Mouse (Mus musculus) midbrain, embryonic 12.5 days (tissue): ENCODE measurements around the gene Slc25a36. TPM values are rescaled to one million over a fixed set of nuclear protein-coding genes. Genes with fewer than 3 reads are reported as not detected.

ENCODE experiments used
- ATAC-seq: fragments of 200-750 bp; cut with Nextera tagmentation; 2 replicates; pipeline ENCODE4 v1.8.0; 2017; ENCODE audit warnings: low read depth, moderate TSS enrichment, moderate library complexity; ENCODE audit not compliant: low FRiP score
- H3K27ac ChIP-seq: fragments of 300-500 bp; sonication (generic); replicated peaks from 2 replicates; pipeline ENCODE4 v1.5.1; 2016; ENCODE audit warnings: mild to moderate bottlenecking
- H3K27me3 ChIP-seq: fragments of 300-500 bp; sonication (generic); 2 replicates; pipeline ENCODE4 v1.6.1; 2016; ENCODE audit warnings: mild to moderate bottlenecking
- H3K36me3 ChIP-seq: fragments of 300-500 bp; sonication (generic); 2 replicates; pipeline ENCODE4 v1.6.1; 2016
- H3K4me1 ChIP-seq: fragments of 300-500 bp; sonication (generic); 2 replicates; pipeline ENCODE4 v1.6.1; 2016
- H3K4me2 ChIP-seq: fragments of 300-500 bp; sonication (generic); replicated peaks from 2 replicates; pipeline ENCODE4 v1.6.1; 2016; ENCODE audit warnings: mild to moderate bottlenecking, moderate library complexity
- H3K4me3 ChIP-seq: fragments of 300-500 bp; sonication (generic); 2 replicates; pipeline ENCODE4 v1.5.1; 2016; ENCODE audit warnings: mild to moderate bottlenecking
- H3K9ac ChIP-seq: fragments of 300-500 bp; sonication (generic); replicated peaks from 2 replicates; pipeline ENCODE4 v1.6.1; 2016; ENCODE audit warnings: mild to moderate bottlenecking, moderate library complexity
- H3K9me3 ChIP-seq: fragments of 300-500 bp; sonication (generic); 2 replicates; pipeline ENCODE4 v1.6.1; 2016; ENCODE audit warnings: mild to moderate bottlenecking
- WGBS: fragments of 180-500 bp; shearing (Covaris S2); methylation state at CpG from one replicate; pipeline ENCODE4 v1.1.7; 2016; 5-methylcytosine and 5-hydroxymethylcytosine counted together
- polyA plus RNA-seq: library from polyadenylated mRNA; unstranded; fragments of >200 nt; fragmentation: Nextera tagmentation; extraction: Ambion mirVana; gene quantifications from 2 replicates; pipeline ENCODE4 v1.2.1, GENCODE M21; 2016

Slc25a36 gene
- 91.7 and 91.8 TPM in 2 replicates for polyA plus RNA-seq

GRCm38 (mm10) chr9:97110571-97111390 is at the start of gene Slc25a36:
TSS of gene Slc25a36 (minus strand) at chr9:97111157.
- Histone ChIP-seq H3K9ac (peak within 1 kb of the TSS; percentile 87), H3K27me3 (peaks cover 3% of the 10 kb centered on the region; the same call in 1 of the 2 replicates), H3K36me3 (no peaks in the 10 kb centered on the region; the same call in 1 of the 2 replicates), H3K9me3 (no peaks in the 10 kb centered on the region), H3K4me1 (peaks cover 13% of the 10 kb centered on the region), H3K27ac (peak within 1 kb of the TSS; percentile 89), H3K4me2 (peak within 1 kb of the TSS; percentile 63), H3K4me3 (peak within 1 kb of the TSS; percentile 92)
- peak; percentile 99 for ATAC-seq
- 1% methylated on average over 88 of the region's 91 CpGs for WGBS

GRCm38 (mm10) chr9:97158412-97158811 is 47.5 kb upstream of the Slc25a36 start:
- Histone ChIP-seq H3K9ac (no peak overlapping the region), H3K27ac (no peak overlapping the region), H3K9me3 (no peaks in the 10 kb centered on the region), H3K27me3 (no peaks in the 10 kb centered on the region), H3K4me3 (no peak overlapping the region), H3K4me1 (no peaks in the 10 kb centered on the region), H3K4me2 (no peak overlapping the region), H3K36me3 (no peaks in the 10 kb centered on the region)
- ATAC-seq, result no peak
- WGBS, result 69% methylated on average over 3 of the region's 3 CpGs

- Histone ChIP-seq H3K4me2 (no peak overlapping the region), H3K27me3 (no peaks in the 10 kb centered on the region), H3K36me3 (no peaks in the 10 kb centered on the region), H3K4me1 (no peaks in the 10 kb centered on the region), H3K27ac (no peak overlapping the region), H3K9ac (no peak overlapping the region), H3K9me3 (no peaks in the 10 kb centered on the region), H3K4me3 (no peak overlapping the region)
- WGBS, result 84% methylated on average over 3 of the region's 3 CpGs
- ATAC-seq, result no peak
Measured at GRCm38 (mm10) chr9:97155981-97156380, 45.0 kb upstream of the Slc25a36 start.

- no peaks in the 10 kb centered on the region for H3K27me3 ChIP-seq
- H3K9me3 ChIP-seq, result no peaks in the 10 kb centered on the region
- no peak overlapping the region for H3K4me3 ChIP-seq
- no peak for ATAC-seq
- WGBS, result 94% methylated on average over 4 of the region's 4 CpGs
- no peaks in the 10 kb centered on the region for H3K36me3 ChIP-seq
- H3K4me2 ChIP-seq, result no peak overlapping the region
- no peaks in the 10 kb centered on the region for H3K4me1 ChIP-seq
- H3K27ac ChIP-seq, result no peak overlapping the region
- no peak overlapping the region for H3K9ac ChIP-seq
Measured at GRCm38 (mm10) chr9:97154956-97155355, 44.0 kb upstream of the Slc25a36 start.

GRCm38 (mm10) chr9:97153006-97153405 is 42.0 kb upstream of the Slc25a36 start:
- Histone ChIP-seq H3K9ac (no peak overlapping the region), H3K36me3 (no peaks in the 10 kb centered on the region), H3K4me3 (no peak overlapping the region), H3K4me2 (no peak overlapping the region), H3K27me3 (no peaks in the 10 kb centered on the region), H3K9me3 (no peaks in the 10 kb centered on the region), H3K27ac (no peak overlapping the region), H3K4me1 (no peaks in the 10 kb centered on the region)
- ATAC-seq, result no peak
- WGBS, result 81% methylated on average over 3 of the region's 3 CpGs

- 81% methylated on average over 2 of the region's 2 CpGs for WGBS
Measured at GRCm38 (mm10) chr9:97147270-97147669, 36.3 kb upstream of the Slc25a36 start.

GRCm38 (mm10) chr9:97145351-97145750 is 34.4 kb upstream of the Slc25a36 start:
- WGBS, result 78% methylated on average over 6 of the region's 6 CpGs
- H3K9ac ChIP-seq, result no peak overlapping the region
- no peaks in the 10 kb centered on the region for H3K4me1 ChIP-seq
- no peak overlapping the region for H3K27ac ChIP-seq
- H3K4me2 ChIP-seq, result no peak overlapping the region
- H3K27me3 ChIP-seq, result no peaks in the 10 kb centered on the region
- no peak overlapping the region for H3K4me3 ChIP-seq
- H3K9me3 ChIP-seq, result no peaks in the 10 kb centered on the region
- no peaks in the 10 kb centered on the region for H3K36me3 ChIP-seq
- ATAC-seq, result no peak

More at GRCm38 (mm10) chr9:97147270-97147669, 36.3 kb upstream of the Slc25a36 start:
- H3K36me3 ChIP-seq, result no peaks in the 10 kb centered on the region
- no peaks in the 10 kb centered on the region for H3K9me3 ChIP-seq
- no peaks in the 10 kb centered on the region for H3K27me3 ChIP-seq
- no peaks in the 10 kb centered on the region for H3K4me1 ChIP-seq
- H3K4me3 ChIP-seq, result no peak overlapping the region
- H3K9ac ChIP-seq, result no peak overlapping the region
- no peak for ATAC-seq
- H3K4me2 ChIP-seq, result no peak overlapping the region
- no peak overlapping the region for H3K27ac ChIP-seq

GRCm38 (mm10) chr9:97143416-97143815 is 32.5 kb upstream of the Slc25a36 start:
- H3K27me3 ChIP-seq, result no peaks in the 10 kb centered on the region
- no peak overlapping the region for H3K4me3 ChIP-seq
- H3K4me2 ChIP-seq, result no peak overlapping the region
- no peaks in the 10 kb centered on the region for H3K4me1 ChIP-seq
- ATAC-seq, result no peak
- H3K27ac ChIP-seq, result no peak overlapping the region
- no peaks in the 10 kb centered on the region for H3K36me3 ChIP-seq
- WGBS, result 86% methylated on average over 5 of the region's 5 CpGs
- no peaks in the 10 kb centered on the region for H3K9me3 ChIP-seq
- H3K9ac ChIP-seq, result no peak overlapping the region

GRCm38 (mm10) chr9:97142558-97142957 is 31.6 kb upstream of the Slc25a36 start:
- H3K4me3 ChIP-seq, result no peak overlapping the region
- H3K4me1 ChIP-seq, result no peaks in the 10 kb centered on the region
- no peak for ATAC-seq
- H3K4me2 ChIP-seq, result no peak overlapping the region
- WGBS, result 97% methylated on average over 1 of the region's 1 CpGs
- H3K9ac ChIP-seq, result no peak overlapping the region
- H3K27ac ChIP-seq, result no peak overlapping the region
- no peaks in the 10 kb centered on the region for H3K9me3 ChIP-seq
- no peaks in the 10 kb centered on the region for H3K36me3 ChIP-seq
- H3K27me3 ChIP-seq, result no peaks in the 10 kb centered on the region

GRCm38 (mm10) chr9:97141723-97142122 is 30.8 kb upstream of the Slc25a36 start:
- H3K4me3 ChIP-seq, result no peak overlapping the region
- H3K4me2 ChIP-seq, result no peak overlapping the region
- H3K4me1 ChIP-seq, result no peaks in the 10 kb centered on the region
- H3K9me3 ChIP-seq, result no peaks in the 10 kb centered on the region
- no peak for ATAC-seq
- H3K27me3 ChIP-seq, result no peaks in the 10 kb centered on the region
- H3K27ac ChIP-seq, result no peak overlapping the region
- no peak overlapping the region for H3K9ac ChIP-seq
- 57% methylated on average over 2 of the region's 2 CpGs for WGBS
- no peaks in the 10 kb centered on the region for H3K36me3 ChIP-seq

GRCm38 (mm10) chr9:97140145-97140932 is 29.4 kb upstream of the Slc25a36 start:
- ATAC-seq, result no peak
- H3K9me3 ChIP-seq, result no peaks in the 10 kb centered on the region

GRCm38 (mm10) chr9:97137678-97138077 is 26.7 kb upstream of the Slc25a36 start:
- H3K9ac ChIP-seq, result no peak overlapping the region
- no peaks in the 10 kb centered on the region for H3K4me1 ChIP-seq
- no peak overlapping the region for H3K4me2 ChIP-seq
- no peaks in the 10 kb centered on the region for H3K27me3 ChIP-seq
- WGBS, result 89% methylated on average over 4 of the region's 4 CpGs
- ATAC-seq, result no peak
- H3K36me3 ChIP-seq, result no peaks in the 10 kb centered on the region
- H3K9me3 ChIP-seq, result no peaks in the 10 kb centered on the region
- no peak overlapping the region for H3K4me3 ChIP-seq
- no peak overlapping the region for H3K27ac ChIP-seq

More at GRCm38 (mm10) chr9:97140145-97140932, 29.4 kb upstream of the Slc25a36 start:
- no peak overlapping the region for H3K4me2 ChIP-seq
- WGBS, result 89% methylated on average over 10 of the region's 10 CpGs
- no peak overlapping the region for H3K9ac ChIP-seq
- H3K27me3 ChIP-seq, result no peaks in the 10 kb centered on the region
- no peak overlapping the region for H3K4me3 ChIP-seq
- H3K4me1 ChIP-seq, result no peaks in the 10 kb centered on the region
- no peak overlapping the region for H3K27ac ChIP-seq
- H3K36me3 ChIP-seq, result no peaks in the 10 kb centered on the region
